26 mouse cellular contexts compared by ENCODE assay signal in genomic region chr2:120575978-120576377, GRCm38 (mm10). TPM values are rescaled to one million over a fixed set of nuclear protein-coding genes. Genes with fewer than 3 reads are reported as not detected.
DNase-seq lines count a peak whose midpoint lies in the region; ATAC-seq and TF ChIP-seq lines count a peak whose summit lies in the region.
"Had no signal": no experiment of that assay in that cellular context is flagged by ENCODE, and none has a peak within 500 bp of the region (broad histone marks: within the 10 kb centered on the region; RNA-seq: fewer than 3 reads in every experiment).

No protein-coding gene starts in this region.

- 25% methylated on average over 2 of the region's 2 CpGs for WGBS in liver, embryonic 15.5 days (ENCODE audit: insufficient replicate concordance)
- WGBS in kidney, embryonic 14.5 days: 92% methylated on average over 2 of the region's 2 CpGs
- 91% methylated on average over 2 of the region's 2 CpGs for WGBS in neural tube, embryonic 15.5 days

- H3K9ac ChIP-seq in liver, embryonic 15.5 days: no peak overlapping the region
- no peak overlapping the region for H3K9ac ChIP-seq in kidney, embryonic 14.5 days (ENCODE audit: low read depth, low read length)
- no peak overlapping the region for H3K9ac ChIP-seq in neural tube, embryonic 15.5 days (replicated peaks)
- H3K9ac ChIP-seq: embryonic facial prominence, embryonic 15.5 days; heart, embryonic 15.5 days; hindbrain, embryonic 13.5 days; midbrain, embryonic 12.5 days; neural tube, embryonic 12.5 days had no signal

- H3K4me1 ChIP-seq in G1E (ENCODE audit: insufficient read depth, low read depth, low read length): peaks cover 84% of the 10 kb centered on the region
- peaks cover 43% of the 10 kb centered on the region for H3K4me1 ChIP-seq in liver, embryonic 15.5 days (replicated peaks)
- H3K4me1 ChIP-seq in kidney, embryonic 14.5 days (ENCODE audit: control insufficient read depth, insufficient read depth, low read length): no peaks in the 10 kb centered on the region
- no peaks in the 10 kb centered on the region for H3K4me1 ChIP-seq in neural tube, embryonic 15.5 days
- H3K4me1 ChIP-seq: hindbrain, embryonic 13.5 days; midbrain, embryonic 12.5 days; neural tube, embryonic 12.5 days had no signal

- 0 out of 2 replicates have a peak overlapping the region, but pooled peaks have one; percentile 46 for H3K27ac ChIP-seq in liver, embryonic 15.5 days (replicated peaks)
- H3K27ac ChIP-seq in kidney, embryonic 14.5 days (ENCODE audit: low read depth, low read length): no peak overlapping the region
- no peak overlapping the region for H3K27ac ChIP-seq in neural tube, embryonic 15.5 days (replicated peaks)
- H3K27ac ChIP-seq: embryonic facial prominence, embryonic 10.5 days; heart, embryonic 15.5 days; hindbrain, embryonic 13.5 days; macrophage; midbrain, embryonic 12.5 days; neural tube, embryonic 12.5 days had no signal

- H3K4me2 ChIP-seq in liver, embryonic 15.5 days: no peak overlapping the region
- H3K4me2 ChIP-seq in kidney, embryonic 14.5 days (replicated peaks; ENCODE audit: low read depth, low read length): no peak overlapping the region
- H3K4me2 ChIP-seq in neural tube, embryonic 15.5 days: no peak overlapping the region
- H3K4me2 ChIP-seq: embryonic facial prominence, embryonic 15.5 days; heart, embryonic 15.5 days; hindbrain, embryonic 13.5 days; midbrain, embryonic 12.5 days; neural tube, embryonic 12.5 days had no signal

- H3K4me3 ChIP-seq in G1E (ENCODE audit: low read depth, low read length): peak overlapping the region; percentile 16; the same call in 1 of the 2 replicates
- no peak overlapping the region for H3K4me3 ChIP-seq in liver, embryonic 15.5 days (replicated peaks)
- H3K4me3 ChIP-seq in kidney, embryonic 14.5 days (ENCODE audit: low read length): no peak overlapping the region
- H3K4me3 ChIP-seq in neural tube, embryonic 15.5 days (replicated peaks): no peak overlapping the region
- H3K4me3 ChIP-seq: embryonic facial prominence, embryonic 10.5 days; embryonic facial prominence, embryonic 15.5 days; heart, embryonic 15.5 days; hindbrain, embryonic 13.5 days; midbrain, embryonic 12.5 days; myocyte; neural tube, embryonic 12.5 days had no signal

- no peak for TF ChIP-seq CTCF in G1E (IDR thresholded peaks at IDR 0.05; ENCODE audit: low read depth, low read length)

- no peaks in the 10 kb centered on the region for H3K27me3 ChIP-seq in G1E (ENCODE audit: insufficient read depth, low read length)
- H3K27me3 ChIP-seq in liver, embryonic 15.5 days: no peaks in the 10 kb centered on the region
- no peaks in the 10 kb centered on the region for H3K27me3 ChIP-seq in kidney, embryonic 14.5 days (ENCODE audit: control insufficient read depth, insufficient read depth, low read length)
- no peaks in the 10 kb centered on the region for H3K27me3 ChIP-seq in neural tube, embryonic 15.5 days (replicated peaks)
- H3K27me3 ChIP-seq: embryonic facial prominence, embryonic 15.5 days; heart, embryonic 15.5 days; hindbrain, embryonic 13.5 days; midbrain, embryonic 12.5 days; neural tube, embryonic 12.5 days had no signal

- no peaks in the 10 kb centered on the region for H3K9me3 ChIP-seq in G1E (replicated peaks)
- no peaks in the 10 kb centered on the region for H3K9me3 ChIP-seq in liver, embryonic 15.5 days (replicated peaks)
- no peaks in the 10 kb centered on the region for H3K9me3 ChIP-seq in kidney, embryonic 14.5 days (ENCODE audit: control insufficient read depth, low read length)
- no peaks in the 10 kb centered on the region for H3K9me3 ChIP-seq in neural tube, embryonic 15.5 days (replicated peaks)
- H3K9me3 ChIP-seq: embryonic facial prominence, embryonic 10.5 days; embryonic facial prominence, embryonic 15.5 days; heart, embryonic 15.5 days; hindbrain, embryonic 13.5 days; midbrain, embryonic 12.5 days; neural tube, embryonic 12.5 days had no signal

- no peak for DNase-seq in G1E (ENCODE audit: low spot score)
- no peak for DNase-seq in lung, postnatal 10 days
- DNase-seq: adrenal gland, postnatal 25 days; cerebellum, adult 18-20 months; cerebellum, postnatal 10 days; gastrocnemius, postnatal 14 days; kidney, adult 8-10 months; kidney, postnatal 10 days; thymus, adult 18-20 months; thymus, postnatal 25 days had no signal

- peak; percentile 65 for ATAC-seq in G1E (ENCODE audit: extremely low read depth, insufficient number of reproducible peaks, low FRiP score, poor library complexity, severe bottlenecking)
- ATAC-seq in common myeloid progenitor, adult 5-6 weeks (replicated peaks; ENCODE audit: low read depth, poor library complexity, severe bottlenecking): peak; percentile 82
- ATAC-seq in liver, embryonic 15.5 days (ENCODE audit: insufficient read depth): peak; percentile 56; the same call in 1 of the 2 replicates
- ATAC-seq in megakaryocyte progenitor cell, adult 5-6 weeks (replicated peaks; ENCODE audit: poor library complexity): peak; percentile 79
- no peak for ATAC-seq in kidney, embryonic 14.5 days (ENCODE audit: low FRiP score, low TSS enrichment)
- no peak for ATAC-seq in neural tube, embryonic 15.5 days (ENCODE audit: low FRiP score)
- ATAC-seq in CD4-positive, CD25-positive, alpha-beta regulatory T cell, adult 4 months: no peak
- ATAC-seq: forebrain, embryonic 14.5 days; intestine, embryonic 16.5 days had no signal

- peaks cover 41% of the 10 kb centered on the region for H3K36me3 ChIP-seq in G1E (replicated peaks)
- peaks cover 5% of the 10 kb centered on the region; the same call in 1 of the 2 replicates for H3K36me3 ChIP-seq in liver, embryonic 15.5 days (replicated peaks)
- H3K36me3 ChIP-seq in kidney, embryonic 14.5 days (ENCODE audit: control insufficient read depth, insufficient read depth, low read length): peaks cover 8% of the 10 kb centered on the region; the same call in 1 of the 2 replicates
- peaks cover 7% of the 10 kb centered on the region; the same call in 1 of the 2 replicates for H3K36me3 ChIP-seq in neural tube, embryonic 15.5 days
- H3K36me3 ChIP-seq: heart, embryonic 15.5 days had no signal

RNA-seq across cellular contexts. Expression of gene Snap23, which starts 8.5 kb away (rescaled TPM):
- total RNA-seq in G1E (2014; fragmentation: Nextera tagmentation): 242 and 301 TPM in 2 replicates
- total RNA-seq in G1E (2017): 253 and 328 TPM in 2 replicates
- 20.5 and 21.7 TPM in 2 replicates for polyA plus RNA-seq in G1E (2012)
- total RNA-seq in common myeloid progenitor, adult 5-6 weeks (2017): 65.1 and 76.5 TPM in 2 replicates
- 24.7 and 27.4 TPM in 2 replicates for polyA plus RNA-seq in liver, embryonic 15.5 days (2015; fragmentation: Nextera tagmentation; extraction: Ambion mirVana)
- total RNA-seq in megakaryocyte progenitor cell, adult 5-6 weeks (2015): 63.4 and 64.3 TPM in 2 replicates
- total RNA-seq in megakaryocyte progenitor cell, adult 5-6 weeks (2017): 86.2 and 131 TPM in 2 replicates
- 46.0 and 61.0 TPM in 2 replicates for polyA plus RNA-seq in kidney, embryonic 14.5 days (2014; fragmentation: Nextera tagmentation; extraction: Ambion mirVana)
- 17.1 and 23.8 TPM in 2 replicates for polyA plus RNA-seq in neural tube, embryonic 15.5 days (2015; fragmentation: Nextera tagmentation; extraction: Ambion mirVana)
- polyA plus RNA-seq in CD4-positive, CD25-positive, alpha-beta regulatory T cell, adult 4 months (2017; shearing (Covaris generic)): 10 to 100 TPM; 51.9 to 61.8 TPM

RNA-seq across cellular contexts. Expression of gene Zfp106, which starts 12.3 kb away (rescaled TPM):
- total RNA-seq in G1E (2014; fragmentation: Nextera tagmentation): 301 and 315 TPM in 2 replicates
- total RNA-seq in G1E (2017): 98.6 and 104 TPM in 2 replicates
- 83.9 and 104 TPM in 2 replicates for polyA plus RNA-seq in G1E (2012)
- total RNA-seq in common myeloid progenitor, adult 5-6 weeks (2017): 81.8 and 174 TPM in 2 replicates
- polyA plus RNA-seq in liver, embryonic 15.5 days (2015; fragmentation: Nextera tagmentation; extraction: Ambion mirVana): 17.4 and 18.1 TPM in 2 replicates
- total RNA-seq in megakaryocyte progenitor cell, adult 5-6 weeks (2015): 89.6 and 117 TPM in 2 replicates
- total RNA-seq in megakaryocyte progenitor cell, adult 5-6 weeks (2017): 91.5 and 94.4 TPM in 2 replicates
- polyA plus RNA-seq in kidney, embryonic 14.5 days (2014; fragmentation: Nextera tagmentation; extraction: Ambion mirVana): 52.9 and 69.6 TPM in 2 replicates
- 30.8 and 34.0 TPM in 2 replicates for polyA plus RNA-seq in neural tube, embryonic 15.5 days (2015; fragmentation: Nextera tagmentation; extraction: Ambion mirVana)
- 10 to 100 TPM; 20.9 to 26.0 TPM for polyA plus RNA-seq in CD4-positive, CD25-positive, alpha-beta regulatory T cell, adult 4 months (2017; shearing (Covaris generic))

RNA-seq across cellular contexts. Expression of gene Haus2, which starts 33.2 kb away (rescaled TPM):
- total RNA-seq in G1E (2014; fragmentation: Nextera tagmentation) (30.5 and 41.2 TPM in 2 replicates), G1E (2017) (13.1 and 14.6 TPM in 2 replicates)
- polyA plus RNA-seq in G1E (2012): 2.1 and 3.2 TPM in 2 replicates
- 22.5 and 28.5 TPM in 2 replicates for total RNA-seq in common myeloid progenitor, adult 5-6 weeks (2017)
- 10.4 and 10.8 TPM in 2 replicates for polyA plus RNA-seq in liver, embryonic 15.5 days (2015; fragmentation: Nextera tagmentation; extraction: Ambion mirVana)
- total RNA-seq in megakaryocyte progenitor cell, adult 5-6 weeks (2015): 28.5 and 29.9 TPM in 2 replicates
- total RNA-seq in megakaryocyte progenitor cell, adult 5-6 weeks (2017): 17.6 and 17.7 TPM in 2 replicates
- polyA plus RNA-seq in kidney, embryonic 14.5 days (2014; fragmentation: Nextera tagmentation; extraction: Ambion mirVana): 23.3 and 27.4 TPM in 2 replicates
- polyA plus RNA-seq in neural tube, embryonic 15.5 days (2015; fragmentation: Nextera tagmentation; extraction: Ambion mirVana): 26.2 and 27.9 TPM in 2 replicates
- polyA plus RNA-seq in CD4-positive, CD25-positive, alpha-beta regulatory T cell, adult 4 months (2017; shearing (Covaris generic)): 10 to 100 TPM; 14.1 to 22.1 TPM

RNA-seq across cellular contexts. Expression of gene Lrrc57, which starts 33.3 kb away (rescaled TPM):
- total RNA-seq in G1E (2014; fragmentation: Nextera tagmentation): 35.8 and 52.9 TPM in 2 replicates
- 27.8 and 29.6 TPM in 2 replicates for total RNA-seq in G1E (2017)
- polyA plus RNA-seq in G1E (2012): 1.5 and 3.0 TPM in 2 replicates
- total RNA-seq in common myeloid progenitor, adult 5-6 weeks (2017): 15.0 and 22.8 TPM in 2 replicates
- polyA plus RNA-seq in liver, embryonic 15.5 days (2015; fragmentation: Nextera tagmentation; extraction: Ambion mirVana): 10.9 and 11.8 TPM in 2 replicates
- 21.4 and 25.6 TPM in 2 replicates for total RNA-seq in megakaryocyte progenitor cell, adult 5-6 weeks (2015)
- total RNA-seq in megakaryocyte progenitor cell, adult 5-6 weeks (2017): 16.5 and 22.9 TPM in 2 replicates
- 19.0 and 19.9 TPM in 2 replicates for polyA plus RNA-seq in kidney, embryonic 14.5 days (2014; fragmentation: Nextera tagmentation; extraction: Ambion mirVana)
- 32.7 and 36.7 TPM in 2 replicates for polyA plus RNA-seq in neural tube, embryonic 15.5 days (2015; fragmentation: Nextera tagmentation; extraction: Ambion mirVana)
- polyA plus RNA-seq in CD4-positive, CD25-positive, alpha-beta regulatory T cell, adult 4 months (2017; shearing (Covaris generic)): 10 to 100 TPM; 33.0 to 37.2 TPM

RNA-seq across cellular contexts. Expression of gene Stard9, which starts 52.9 kb away (rescaled TPM):
- total RNA-seq in G1E (2014; fragmentation: Nextera tagmentation): 9.8 and 12.3 TPM in 2 replicates
- 3.7 and 4.0 TPM in 2 replicates for total RNA-seq in G1E (2017)
- 0.34 and 0.54 TPM in 2 replicates for polyA plus RNA-seq in G1E (2012)
- 1.6 and 2.5 TPM in 2 replicates for total RNA-seq in common myeloid progenitor, adult 5-6 weeks (2017)
- polyA plus RNA-seq in liver, embryonic 15.5 days (2015; fragmentation: Nextera tagmentation; extraction: Ambion mirVana): 0.99 and 1.0 TPM in 2 replicates
- 1.2 and 2.5 TPM in 2 replicates for total RNA-seq in megakaryocyte progenitor cell, adult 5-6 weeks (2015)
- 1.3 TPM in 2 replicates for total RNA-seq in megakaryocyte progenitor cell, adult 5-6 weeks (2017)
- 5.3 and 8.0 TPM in 2 replicates for polyA plus RNA-seq in kidney, embryonic 14.5 days (2014; fragmentation: Nextera tagmentation; extraction: Ambion mirVana)
- polyA plus RNA-seq in neural tube, embryonic 15.5 days (2015; fragmentation: Nextera tagmentation; extraction: Ambion mirVana): 4.2 and 4.3 TPM in 2 replicates
- polyA plus RNA-seq in CD4-positive, CD25-positive, alpha-beta regulatory T cell, adult 4 months (2017; shearing (Covaris generic)): under 1 TPM; 0.48 to 0.59 TPM

Comparison
In these comparisons a context has a peak if more than half of its experiments do, and no peak if none do; other contexts are left out.
1. ATAC-seq: peak in G1E (single experiment), common myeloid progenitor, adult 5-6 weeks (single experiment), liver, embryonic 15.5 days (single experiment) and megakaryocyte progenitor cell, adult 5-6 weeks (single experiment); none in kidney, embryonic 14.5 days (single experiment), neural tube, embryonic 15.5 days (single experiment) and CD4-positive, CD25-positive, alpha-beta regulatory T cell, adult 4 months (single experiment).